Mouse (Mus musculus): ENCODE data around the gene Pmpca. TPM values are rescaled to one million over a fixed set of nuclear protein-coding genes. Genes with fewer than 3 reads are reported as not detected.

Gene Pmpca
- total and polyA plus RNA-seq, 2 experiments from 2014 or later = 52.5 to 99.2 TPM

- no peak overlapping the region for H3K4me3 ChIP-seq (ENCODE audit: low read depth, low read length)
- no peaks in the 10 kb centered on the region for H3K36me3 ChIP-seq (replicated peaks; ENCODE audit: control insufficient read depth, insufficient read depth, low read length)
- no peaks in the 10 kb centered on the region for H3K9me3 ChIP-seq (replicated peaks; ENCODE audit: control insufficient read depth, low read length)
- no peak overlapping the region for H3K4me2 ChIP-seq (ENCODE audit: low read depth, low read length)
- H3K4me1 ChIP-seq (ENCODE audit: control insufficient read depth, insufficient read depth) = peaks cover 8% of the 10 kb centered on the region
- H3K27me3 ChIP-seq (ENCODE audit: control insufficient read depth, insufficient read depth, low read length) = no peaks in the 10 kb centered on the region
- 67% methylated on average over 7 of the region's 7 CpGs for WGBS
- DNase-seq (ENCODE audit: low spot score) = no peak
- ATAC-seq (ENCODE audit: insufficient read depth, low read depth) = no peak
- H3K27ac ChIP-seq (ENCODE audit: low read depth) = no peak overlapping the region
- TF ChIP-seq CTCF (IDR thresholded peaks at IDR 0.05; ENCODE audit: low read depth) = no peak
- TF ChIP-seq EP300 (IDR thresholded peaks at IDR 0.05; ENCODE audit: low read depth) = no peak
- H3K9ac ChIP-seq (replicated peaks; ENCODE audit: low read depth, low read length) = no peak overlapping the region
Observed at GRCm38 (mm10) chr2:26356678-26357077, 32.5 kb upstream of the Pmpca start.

DNA sequence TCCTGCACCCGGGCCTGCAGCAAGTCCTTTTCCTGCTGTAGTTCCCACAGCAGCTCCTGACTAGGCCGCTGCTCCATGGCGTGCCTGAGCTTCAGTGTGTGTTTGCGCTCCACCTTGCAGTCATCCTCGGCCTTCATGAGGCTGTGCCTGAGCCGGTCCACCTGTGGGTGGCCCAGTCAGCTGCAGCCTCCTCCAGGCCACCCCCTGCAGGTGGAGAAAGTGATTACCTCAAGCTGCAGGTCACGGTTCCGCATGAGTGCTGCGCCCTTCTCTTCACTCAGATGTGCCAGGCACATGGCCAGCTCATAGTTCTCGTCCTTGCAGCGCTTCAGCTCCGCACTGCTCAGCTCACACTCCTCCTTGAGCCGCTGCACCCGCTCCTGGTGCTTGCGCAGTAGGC is 31.7 kb upstream of the Pmpca start:
- Histone ChIP-seq H3K4me1 (ENCODE audit: control insufficient read depth, insufficient read depth) (peaks cover 5% of the 10 kb centered on the region; the same call in 1 of the 2 replicates), H3K4me2 (ENCODE audit: low read depth, low read length) (no peak overlapping the region), H3K4me3 (ENCODE audit: low read depth, low read length) (no peak overlapping the region), H3K27ac (ENCODE audit: low read depth) (no peak overlapping the region), H3K36me3 (replicated peaks; ENCODE audit: control insufficient read depth, insufficient read depth, low read length) (no peaks in the 10 kb centered on the region), H3K9ac (replicated peaks; ENCODE audit: low read depth, low read length) (no peak overlapping the region), H3K27me3 (ENCODE audit: control insufficient read depth, insufficient read depth, low read length) (no peaks in the 10 kb centered on the region), H3K9me3 (replicated peaks; ENCODE audit: control insufficient read depth, low read length) (no peaks in the 10 kb centered on the region)
- ATAC-seq (ENCODE audit: insufficient read depth, low read depth) = no peak
- DNase-seq (ENCODE audit: low spot score) = no peak
- WGBS = 56% methylated on average over 15 of the region's 15 CpGs
- TF ChIP-seq CTCF (IDR thresholded peaks at IDR 0.05; ENCODE audit: low read depth) = no peak
- TF ChIP-seq EP300 (IDR thresholded peaks at IDR 0.05; ENCODE audit: low read depth) = no peak

- no peak overlapping the region for H3K27ac ChIP-seq (ENCODE audit: low read depth)
- no peak overlapping the region for H3K4me3 ChIP-seq (ENCODE audit: low read depth, low read length)
- DNase-seq (ENCODE audit: low spot score) (no peak), ATAC-seq (ENCODE audit: insufficient read depth, low read depth) (no peak)
- no peak overlapping the region for H3K4me2 ChIP-seq (ENCODE audit: low read depth, low read length)
- no peak overlapping the region for H3K9ac ChIP-seq (replicated peaks; ENCODE audit: low read depth, low read length)
- H3K36me3 ChIP-seq (replicated peaks; ENCODE audit: control insufficient read depth, insufficient read depth, low read length) = peaks cover 9% of the 10 kb centered on the region; the same call in 1 of the 2 replicates
- TF ChIP-seq CTCF (IDR thresholded peaks at IDR 0.05; ENCODE audit: low read depth) (no peak), EP300 (IDR thresholded peaks at IDR 0.05; ENCODE audit: low read depth) (no peak)
- H3K4me1 ChIP-seq (ENCODE audit: control insufficient read depth, insufficient read depth) = no peaks in the 10 kb centered on the region
- H3K27me3 ChIP-seq (ENCODE audit: control insufficient read depth, insufficient read depth, low read length) = no peaks in the 10 kb centered on the region
- WGBS = 78% methylated on average over 13 of the region's 13 CpGs
- H3K9me3 ChIP-seq (replicated peaks; ENCODE audit: control insufficient read depth, low read length) = no peaks in the 10 kb centered on the region
Observed at GRCm38 (mm10) chr2:26358667-26359320, 30.3 kb upstream of the Pmpca start.

- TF ChIP-seq CTCF (IDR thresholded peaks at IDR 0.05; ENCODE audit: low read depth) = no peak
- TF ChIP-seq EP300 (IDR thresholded peaks at IDR 0.05; ENCODE audit: low read depth) = no peak
- H3K9ac ChIP-seq (replicated peaks; ENCODE audit: low read depth, low read length) = no peak overlapping the region
Observed at GRCm38 (mm10) chr2:26359983-26360382, 29.2 kb upstream of the Pmpca start.

GRCm38 (mm10) chr2:26360772-26361171 is 28.4 kb upstream of the Pmpca start, which contains the start of gene Card9:
TSS of gene Card9 (minus strand) at chr2:26360918.
- WGBS = 53% methylated on average over 3 of the region's 3 CpGs
- DNase-seq (ENCODE audit: low spot score) (no peak), ATAC-seq (ENCODE audit: insufficient read depth, low read depth) (no peak)
- Histone ChIP-seq H3K27ac (ENCODE audit: low read depth) (peak within 1 kb of the TSS; percentile 22), H3K4me3 (ENCODE audit: low read depth, low read length) (no peak within 1 kb of the TSS), H3K4me1 (ENCODE audit: control insufficient read depth, insufficient read depth) (peaks cover 12% of the 10 kb centered on the region), H3K27me3 (ENCODE audit: control insufficient read depth, insufficient read depth, low read length) (no peaks in the 10 kb centered on the region), H3K36me3 (replicated peaks; ENCODE audit: control insufficient read depth, insufficient read depth, low read length) (peaks cover 15% of the 10 kb centered on the region), H3K9me3 (replicated peaks; ENCODE audit: control insufficient read depth, low read length) (no peaks in the 10 kb centered on the region), H3K4me2 (ENCODE audit: low read depth, low read length) (no peak within 1 kb of the TSS), H3K9ac (replicated peaks; ENCODE audit: low read depth, low read length) (no peak within 1 kb of the TSS)
- TF ChIP-seq EP300 (IDR thresholded peaks at IDR 0.05; ENCODE audit: low read depth) (no peak), CTCF (IDR thresholded peaks at IDR 0.05; ENCODE audit: low read depth) (no peak)

More at GRCm38 (mm10) chr2:26359983-26360382, 29.2 kb upstream of the Pmpca start:
- ATAC-seq (ENCODE audit: insufficient read depth, low read depth) (peak; percentile 76), DNase-seq (ENCODE audit: low spot score) (peak; percentile 60)
- H3K4me1 ChIP-seq (ENCODE audit: control insufficient read depth, insufficient read depth) = peaks cover 8% of the 10 kb centered on the region
- no peaks in the 10 kb centered on the region for H3K9me3 ChIP-seq (replicated peaks; ENCODE audit: control insufficient read depth, low read length)
- H3K27ac ChIP-seq (ENCODE audit: low read depth) = peak overlapping the region; percentile 22
- no peak overlapping the region for H3K4me3 ChIP-seq (ENCODE audit: low read depth, low read length)
- no peaks in the 10 kb centered on the region for H3K27me3 ChIP-seq (ENCODE audit: control insufficient read depth, insufficient read depth, low read length)
- WGBS = 42% methylated on average over 6 of the region's 6 CpGs
- H3K4me2 ChIP-seq (ENCODE audit: low read depth, low read length) = no peak overlapping the region
- H3K36me3 ChIP-seq (replicated peaks; ENCODE audit: control insufficient read depth, insufficient read depth, low read length) = peaks cover 14% of the 10 kb centered on the region; the same call in 1 of the 2 replicates

- H3K27me3 ChIP-seq (ENCODE audit: control insufficient read depth, insufficient read depth, low read length) = no peaks in the 10 kb centered on the region
- H3K4me2 ChIP-seq (ENCODE audit: low read depth, low read length) = no peak overlapping the region
- no peaks in the 10 kb centered on the region for H3K9me3 ChIP-seq (replicated peaks; ENCODE audit: control insufficient read depth, low read length)
- H3K4me1 ChIP-seq (ENCODE audit: control insufficient read depth, insufficient read depth) = peaks cover 12% of the 10 kb centered on the region
- H3K27ac ChIP-seq (ENCODE audit: low read depth) = no peak overlapping the region
- no peak for DNase-seq (ENCODE audit: low spot score)
- no peak overlapping the region for H3K9ac ChIP-seq (replicated peaks; ENCODE audit: low read depth, low read length)
- H3K36me3 ChIP-seq (replicated peaks; ENCODE audit: control insufficient read depth, insufficient read depth, low read length) = peaks cover 37% of the 10 kb centered on the region
- 81% methylated on average over 5 of the region's 5 CpGs for WGBS
- TF ChIP-seq CTCF (IDR thresholded peaks at IDR 0.05; ENCODE audit: low read depth) = no peak
- TF ChIP-seq EP300 (IDR thresholded peaks at IDR 0.05; ENCODE audit: low read depth) = no peak
- ATAC-seq (ENCODE audit: insufficient read depth, low read depth) = no peak
- H3K4me3 ChIP-seq (ENCODE audit: low read depth, low read length) = no peak overlapping the region
Observed at GRCm38 (mm10) chr2:26362991-26363390, 26.1 kb upstream of the Pmpca start.
